Mouse (Mus musculus) frontal cortex, postnatal 10 days (tissue): ENCODE measurements around the gene Slc38a10.

ENCODE experiments used
- DNase-seq, 2 experiments: peaks; one replicate each; pipeline ENCODE4 v3.0.0; 2022; ENCODE audit warnings: low spot score in 2 of 2, mixed read lengths in 1 of 2

The Slc38a10 gene

GRCm38 (mm10) chr11:120175948-120176347, 24.8 kb upstream of the Slc38a10 start:
- no peak for DNase-seq

DNA sequence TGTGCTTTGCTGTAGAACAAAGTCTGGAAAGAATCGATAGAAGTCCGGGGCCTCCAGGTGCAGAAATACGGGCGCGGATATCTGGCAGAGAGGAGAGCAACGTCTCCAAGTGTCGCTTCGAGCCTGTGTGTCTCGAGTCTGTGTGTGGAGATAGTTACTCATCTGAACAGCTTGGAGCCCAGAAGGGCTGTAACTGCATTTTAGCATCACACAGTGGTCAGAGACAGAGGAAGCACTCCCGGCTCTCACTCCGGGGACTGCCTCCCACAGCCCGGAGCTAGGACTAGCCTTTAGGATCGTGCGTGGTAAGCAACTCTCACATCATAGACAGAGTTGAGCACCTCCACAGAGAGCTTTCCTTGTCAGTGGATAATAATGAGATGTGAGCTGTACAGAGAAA, 22.1 kb upstream of the Slc38a10 start:
- no peak for DNase-seq

DNA sequence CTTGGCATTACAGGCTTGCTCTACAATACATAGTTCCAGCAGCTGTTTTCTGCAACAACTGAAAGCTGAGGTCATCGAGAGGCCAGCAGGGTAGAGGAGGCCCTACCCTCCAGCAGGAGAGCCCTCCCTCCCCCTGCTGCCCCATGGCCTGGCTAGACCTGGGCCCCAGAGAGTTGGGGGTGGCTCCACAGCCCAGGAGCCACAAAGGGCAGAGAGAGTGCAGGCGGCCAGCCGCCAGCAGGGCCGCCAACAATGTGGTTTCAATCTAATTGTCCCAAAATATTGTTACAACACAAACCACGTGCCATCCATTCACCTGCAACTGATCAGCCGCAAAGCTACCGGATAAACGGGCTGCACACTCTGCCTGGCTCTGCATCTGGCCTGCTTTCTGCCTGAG, 20.0 kb upstream of the Slc38a10 start:
- no peak for DNase-seq

GRCm38 (mm10) chr11:120169208-120169992, 18.3 kb upstream of the Slc38a10 start:
- peak; percentile 54 to 68 for DNase-seq

- no peak for DNase-seq
Measured at GRCm38 (mm10) chr11:120168516-120168915, 17.4 kb upstream of the Slc38a10 start.

GRCm38 (mm10) chr11:120167921-120168356, 16.8 kb upstream of the Slc38a10 start:
- DNase-seq, result no peak

GRCm38 (mm10) chr11:120167059-120167458, 15.9 kb upstream of the Slc38a10 start:
- DNase-seq, result no peak

- DNase-seq, result no peak
Measured at GRCm38 (mm10) chr11:120164471-120165261, 13.5 kb upstream of the Slc38a10 start.

GRCm38 (mm10) chr11:120164028-120164427, 12.9 kb upstream of the Slc38a10 start:
- DNase-seq, result no peak

DNA sequence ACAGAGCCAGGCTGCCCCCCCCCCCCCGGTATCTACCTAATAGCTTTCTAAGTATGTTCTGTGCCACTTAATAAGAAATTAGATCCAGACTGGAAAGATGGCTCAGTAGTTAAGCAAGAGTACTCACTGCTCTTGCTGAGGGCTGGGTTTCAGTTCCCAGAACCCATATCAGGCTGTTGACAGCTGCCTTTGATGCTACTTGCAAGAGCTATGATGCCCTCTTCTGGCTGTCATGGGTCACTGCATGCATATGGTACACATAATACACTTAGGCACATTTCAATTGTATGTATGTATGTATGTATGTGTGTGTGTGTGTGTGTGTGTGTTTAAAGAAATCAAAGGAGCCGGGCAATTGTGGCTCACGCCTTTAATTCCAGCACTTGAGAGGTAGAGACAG, 12.1 kb upstream of the Slc38a10 start:
- DNase-seq, result no peak

DNA sequence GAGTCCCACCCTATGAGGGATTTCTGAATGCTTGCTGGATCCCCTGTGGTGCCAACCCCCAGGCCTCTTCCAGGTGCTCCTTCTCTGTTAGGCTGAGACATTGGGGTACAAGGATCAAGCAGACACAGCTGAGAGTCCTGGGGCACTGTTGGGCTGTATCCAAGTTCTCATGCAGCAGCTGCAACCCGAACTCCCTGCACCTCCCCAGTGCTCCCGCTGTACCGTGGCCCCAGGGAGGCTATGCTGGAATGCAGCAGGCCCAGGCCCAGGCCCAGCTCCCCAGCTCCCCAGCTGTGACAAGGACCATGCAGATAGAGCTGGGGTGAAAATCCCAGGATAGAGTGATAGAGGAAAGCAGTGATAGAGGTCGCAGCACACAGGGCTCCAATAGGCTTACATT, 10.1 kb upstream of the Slc38a10 start:
- no peak for DNase-seq

DNA sequence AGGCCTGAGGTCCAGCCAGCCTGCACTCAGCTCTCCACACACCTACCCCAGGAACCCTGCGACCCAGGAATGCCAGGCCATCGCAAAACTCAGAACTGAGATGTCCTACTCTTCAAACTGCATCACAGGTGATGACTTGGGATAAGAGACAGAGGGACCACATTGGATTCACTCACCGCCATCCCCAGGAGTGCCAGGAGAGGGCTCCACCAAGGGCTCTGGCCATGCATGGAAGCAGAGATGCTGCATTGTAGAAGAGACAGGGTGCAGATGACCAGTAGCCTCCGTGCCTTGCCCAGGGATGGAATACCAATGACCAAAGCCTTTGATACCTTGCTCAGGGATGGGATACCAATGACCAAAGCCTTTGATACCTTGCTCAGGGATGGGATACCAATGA, 9.3 kb upstream of the Slc38a10 start:
- DNase-seq, result no peak

- DNase-seq, result no peak
Measured at GRCm38 (mm10) chr11:120159653-120160052, 8.5 kb upstream of the Slc38a10 start.

- DNase-seq, result no peak
Measured at GRCm38 (mm10) chr11:120158828-120159227, 7.7 kb upstream of the Slc38a10 start.

GRCm38 (mm10) chr11:120150440-120151112, 570 bp downstream of the Slc38a10 start:
- DNase-seq, result no peak

- no peak for DNase-seq
Measured at GRCm38 (mm10) chr11:120149510-120150200, 1.5 kb downstream of the Slc38a10 start.

DNA sequence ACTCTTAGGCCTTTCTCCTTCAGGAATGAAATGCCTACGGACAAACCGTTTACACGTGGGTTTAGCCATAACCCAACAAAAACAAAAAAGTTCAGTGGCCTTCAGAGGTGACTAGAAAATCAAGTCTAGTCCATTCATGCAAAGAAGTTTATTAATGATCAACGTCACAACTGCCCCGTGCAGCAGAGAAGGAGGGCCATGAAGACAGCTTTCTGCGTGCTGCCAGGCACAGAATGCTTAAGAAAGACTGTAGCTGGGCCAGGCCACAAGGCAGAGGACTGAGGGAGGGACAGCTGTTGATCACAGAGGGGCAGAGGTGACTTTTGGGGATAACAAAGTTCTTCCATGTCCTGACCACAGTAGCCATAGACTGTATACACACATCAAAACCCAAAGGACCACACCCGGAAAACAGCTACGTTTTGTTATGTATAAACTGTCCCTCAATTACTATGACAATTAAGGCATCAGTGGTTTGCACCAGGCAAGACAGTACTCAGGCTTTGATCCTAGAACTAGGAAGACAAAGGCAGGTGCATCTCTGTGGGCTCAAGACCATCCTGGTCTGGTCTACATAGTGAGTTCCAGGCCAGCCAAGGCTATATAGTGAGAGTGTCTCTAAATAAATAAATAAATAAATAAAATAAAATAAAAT, 2.8 kb downstream of the Slc38a10 start:
- no peak for DNase-seq

DNA sequence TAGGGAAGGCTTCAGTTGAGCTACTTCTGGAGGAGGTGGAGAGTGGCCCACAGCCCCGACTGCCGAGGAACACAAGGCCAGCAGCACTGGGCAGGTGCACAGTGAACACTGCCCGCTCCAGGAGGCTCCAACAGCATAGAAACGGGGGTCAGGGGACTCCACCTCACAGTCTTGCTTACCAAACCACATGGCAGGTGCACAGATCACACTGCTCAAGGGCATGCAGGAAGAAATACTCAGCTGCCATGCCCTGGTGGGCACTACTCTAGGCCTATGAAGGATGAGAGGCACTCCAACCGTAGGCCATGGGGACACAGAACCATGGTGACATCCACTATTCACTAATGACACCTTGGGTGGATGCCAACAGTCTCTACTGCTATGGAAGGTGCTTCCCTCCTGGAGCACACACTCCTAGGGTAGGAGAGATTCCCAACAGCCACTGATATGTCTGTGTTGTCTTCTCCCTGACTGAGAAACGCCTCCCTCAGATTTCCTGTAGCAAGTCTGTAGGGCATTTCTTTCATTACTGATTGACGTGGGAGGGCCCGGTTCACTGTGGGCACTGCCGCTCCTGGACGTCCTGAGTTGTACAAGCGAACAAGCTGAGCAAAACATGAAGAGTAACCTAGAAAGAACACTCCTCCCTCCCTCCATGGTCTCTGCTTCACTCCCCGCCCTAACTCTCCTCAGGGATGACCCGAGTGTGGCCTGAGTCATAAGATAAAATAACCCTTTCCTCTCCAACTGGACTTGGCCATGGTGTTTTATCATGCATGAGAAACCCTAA, 7.2 kb downstream of the Slc38a10 start:
- no peak for DNase-seq

- DNase-seq, result peak; percentile 33 to 58
Measured at GRCm38 (mm10) chr11:120142601-120143051, 8.5 kb downstream of the Slc38a10 start.

- no peak for DNase-seq
Measured at GRCm38 (mm10) chr11:120140255-120140654, 10.9 kb downstream of the Slc38a10 start.
